Mouse (Mus musculus) hindbrain, embryonic 12.5 days (tissue): ENCODE measurements around the gene Mapk10. TPM values are rescaled to one million over a fixed set of nuclear protein-coding genes. Genes with fewer than 3 reads are reported as not detected.
"Not testable (repeated sequence)": the region's sequence is repeated elsewhere in the genome, so short reads cannot be mapped to it uniquely, and the experiment has no call there.

Experiments
- ATAC-seq: fragments of 200-750 bp; cut with Nextera tagmentation; 2 replicates; pipeline ENCODE4 v1.8.0; 2017; ENCODE audit warnings: moderate TSS enrichment; ENCODE audit not compliant: low FRiP score
- H3K27ac ChIP-seq: fragments of 300-500 bp; sonication (generic); 2 replicates; pipeline ENCODE4 v1.5.1; 2016; ENCODE audit warnings: mild to moderate bottlenecking
- H3K27me3 ChIP-seq: fragments of 300-500 bp; sonication (generic); 2 replicates; pipeline ENCODE4 v1.6.1; 2016; ENCODE audit warnings: mild to moderate bottlenecking
- H3K36me3 ChIP-seq: fragments of 300-500 bp; sonication (generic); 2 replicates; pipeline ENCODE4 v1.6.1; 2016; ENCODE audit warnings: mild to moderate bottlenecking
- H3K4me1 ChIP-seq: fragments of 300-500 bp; sonication (generic); 2 replicates; pipeline ENCODE4 v1.6.1; 2016
- H3K4me2 ChIP-seq: fragments of 300-500 bp; sonication (generic); replicated peaks from 2 replicates; pipeline ENCODE4 v1.6.1; 2016; ENCODE audit warnings: mild to moderate bottlenecking
- H3K4me3 ChIP-seq: fragments of 300-500 bp; sonication (generic); 2 replicates; pipeline ENCODE4 v1.5.1; 2016; ENCODE audit warnings: mild to moderate bottlenecking
- H3K9ac ChIP-seq: fragments of 300-500 bp; sonication (generic); 2 replicates; pipeline ENCODE4 v1.6.1; 2016; ENCODE audit warnings: mild to moderate bottlenecking, moderate library complexity
- H3K9me3 ChIP-seq: fragments of 300-500 bp; sonication (generic); replicated peaks from 2 replicates; pipeline ENCODE4 v1.6.1; 2016; ENCODE audit warnings: mild to moderate bottlenecking
- WGBS: fragments of 180-500 bp; shearing (Covaris S2); methylation state at CpG from one replicate; pipeline ENCODE4 v1.1.7; 2016; 5-methylcytosine and 5-hydroxymethylcytosine counted together
- polyA plus RNA-seq: library from polyadenylated mRNA; unstranded; fragments of >200 nt; fragmentation: Nextera tagmentation; extraction: Ambion mirVana; gene quantifications from 2 replicates; pipeline ENCODE4 v1.2.1, GENCODE M21; 2016

The Mapk10 gene
- polyA plus RNA-seq, 1 experiment from 2014 or later: 77.6 TPM

DNA sequence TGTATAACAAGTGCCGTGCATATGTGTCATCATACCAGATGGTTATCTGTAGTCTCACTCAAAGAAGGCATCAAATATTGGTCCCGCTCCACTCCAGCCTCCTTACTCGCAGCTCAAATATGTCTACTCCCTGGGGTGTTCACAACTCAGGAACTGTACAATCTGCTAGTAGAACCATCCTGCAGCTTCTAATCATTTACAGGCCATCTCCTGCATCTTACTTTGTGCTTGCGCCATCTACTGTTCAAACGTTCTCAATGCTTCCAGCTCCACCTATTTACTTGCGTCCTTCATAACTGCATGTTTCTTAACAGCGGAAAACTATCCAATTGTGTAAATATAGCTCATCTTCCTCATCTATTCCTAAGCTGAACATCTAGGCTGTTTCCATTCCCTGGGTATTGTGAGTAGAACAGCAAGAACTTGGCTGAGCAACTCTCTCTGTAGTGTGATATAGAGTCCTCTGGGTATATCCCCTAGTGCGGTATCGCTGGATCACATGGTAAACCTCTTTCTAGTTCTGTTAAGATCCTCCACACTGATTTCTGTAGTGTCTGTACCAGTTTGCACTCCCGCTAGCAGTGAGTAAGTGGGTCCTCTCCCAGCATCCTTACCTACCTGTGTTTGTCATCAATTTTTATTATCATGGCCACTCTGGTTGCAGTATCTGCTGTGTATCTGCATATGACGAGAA is 336.4 kb downstream of the Mapk10 start:
- Histone ChIP-seq H3K4me3 (no peak overlapping the region), H3K9me3 (no peaks in the 10 kb centered on the region), H3K4me1 (no peaks in the 10 kb centered on the region), H3K9ac (no peak overlapping the region), H3K27ac (no peak overlapping the region), H3K27me3 (no peaks in the 10 kb centered on the region), H3K4me2 (no peak overlapping the region), H3K36me3 (no peaks in the 10 kb centered on the region)
- peak; percentile 43; the same call in 1 of the 2 replicates for ATAC-seq
- 49% methylated on average over 11 of the region's 11 CpGs for WGBS

DNA sequence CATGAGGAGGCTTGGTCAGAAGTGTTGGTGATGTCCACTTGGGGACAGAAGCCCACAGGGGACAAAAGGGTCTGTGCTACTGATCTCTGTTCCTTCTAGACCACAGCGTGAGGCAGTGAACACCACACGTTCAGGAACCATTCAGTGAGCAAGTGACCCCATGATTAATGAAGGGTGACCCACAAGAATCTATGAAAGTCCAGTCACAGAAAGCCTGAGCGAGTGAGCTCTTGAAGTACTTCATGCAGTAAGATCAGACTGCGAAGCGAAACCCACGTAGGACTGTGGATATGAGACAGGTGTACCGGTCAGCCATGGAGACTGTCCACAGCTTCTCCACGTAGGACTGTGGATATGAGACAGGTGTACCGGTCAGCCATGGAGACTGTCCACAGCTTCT is 338.1 kb downstream of the Mapk10 start:
- not testable (repeated sequence) for ATAC-seq, H3K36me3 ChIP-seq, H3K27me3 ChIP-seq, H3K9ac ChIP-seq, H3K9me3 ChIP-seq, H3K4me1 ChIP-seq, H3K4me2 ChIP-seq, H3K27ac ChIP-seq, H3K4me3 ChIP-seq
- WGBS: 87% methylated on average over 9 of the region's 9 CpGs

DNA sequence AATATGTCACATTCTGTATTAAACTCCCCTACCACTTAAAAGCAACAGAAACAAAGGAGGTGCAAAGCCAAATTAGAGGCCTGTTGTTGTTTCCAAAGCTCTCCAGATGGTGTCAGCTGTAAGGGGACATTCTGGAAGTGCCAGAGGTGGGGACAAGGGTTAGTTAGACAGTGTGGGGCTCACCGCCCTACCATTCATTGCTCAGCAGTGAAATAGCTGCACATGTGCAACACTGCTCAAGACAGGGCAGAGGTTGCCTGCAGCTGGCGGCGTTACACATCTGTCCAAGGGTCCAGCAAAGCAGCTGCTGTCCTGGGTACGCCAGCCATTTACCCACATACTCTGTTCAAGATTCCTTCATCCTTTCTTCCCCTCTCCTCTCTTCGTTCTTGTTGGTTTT is 342.9 kb downstream of the Mapk10 start:
- ATAC-seq: no peak
- H3K9me3 ChIP-seq: no peaks in the 10 kb centered on the region
- H3K4me1 ChIP-seq: no peaks in the 10 kb centered on the region
- H3K27ac ChIP-seq: no peak overlapping the region
- H3K4me3 ChIP-seq: no peak overlapping the region
- H3K4me2 ChIP-seq: no peak overlapping the region
- H3K27me3 ChIP-seq: no peaks in the 10 kb centered on the region
- no peak overlapping the region for H3K9ac ChIP-seq
- H3K36me3 ChIP-seq: no peaks in the 10 kb centered on the region
- WGBS: 55% methylated on average over 5 of the region's 5 CpGs

DNA sequence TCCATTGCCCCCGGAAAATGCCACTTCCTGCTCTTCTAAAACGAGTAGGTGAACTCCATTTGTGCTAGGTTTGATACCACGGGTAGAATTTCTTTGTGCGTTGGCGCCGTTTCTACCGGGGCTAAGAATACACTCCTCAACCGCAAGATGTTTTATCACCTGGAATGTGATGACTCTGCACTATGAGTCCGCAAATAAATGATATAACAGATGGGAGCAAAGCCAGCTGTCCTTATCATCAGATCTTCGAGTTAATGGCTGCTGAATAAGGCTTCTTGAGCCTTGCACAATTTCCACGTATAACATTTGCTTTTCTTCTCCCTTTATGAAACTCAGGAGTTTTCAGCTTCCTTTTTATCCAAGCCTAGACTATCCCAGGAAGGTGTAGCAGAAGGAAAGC is 351.4 kb downstream of the Mapk10 start:
- no peak for ATAC-seq
- H3K27me3 ChIP-seq: no peaks in the 10 kb centered on the region

DNA sequence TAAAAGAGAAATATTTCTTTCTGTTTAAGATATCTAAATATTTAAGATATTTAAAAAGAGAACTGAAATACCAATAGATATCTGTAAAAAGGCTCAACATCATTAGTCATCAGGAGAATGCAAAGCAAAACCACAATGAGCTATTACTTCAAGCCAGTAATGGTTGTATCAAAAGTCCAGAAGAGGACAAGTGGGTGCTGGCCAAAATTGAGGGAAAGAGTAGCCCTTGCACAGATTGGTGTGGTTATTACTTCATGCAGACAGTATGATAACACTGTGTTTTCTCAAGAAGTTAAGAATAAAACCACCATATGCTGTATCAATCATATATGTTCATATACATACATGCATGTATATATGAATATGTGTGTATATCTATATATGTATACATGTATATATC is 353.1 kb downstream of the Mapk10 start:
- ATAC-seq: no peak
- no peak overlapping the region for H3K4me2 ChIP-seq
- H3K4me3 ChIP-seq: no peak overlapping the region
- H3K27ac ChIP-seq: no peak overlapping the region
- no peaks in the 10 kb centered on the region for H3K27me3 ChIP-seq
- H3K9me3 ChIP-seq: no peaks in the 10 kb centered on the region
- H3K4me1 ChIP-seq: 0 out of 2 replicates have a peak, but pooled peaks cover 7% of the 10 kb centered on the region
- H3K9ac ChIP-seq: no peak overlapping the region
- H3K36me3 ChIP-seq: no peaks in the 10 kb centered on the region

More for the DNA sequence above, 351.4 kb downstream of the Mapk10 start:
- Histone ChIP-seq H3K9me3 (no peaks in the 10 kb centered on the region), H3K9ac (no peak overlapping the region), H3K4me1 (0 out of 2 replicates have a peak, but pooled peaks cover 7% of the 10 kb centered on the region), H3K27ac (no peak overlapping the region), H3K4me3 (no peak overlapping the region), H3K4me2 (no peak overlapping the region), H3K36me3 (no peaks in the 10 kb centered on the region)
- 81% methylated on average over 11 of the region's 11 CpGs for WGBS

Other genes with a start within 250 kb of the Mapk10 start
- 19.2 and 19.3 TPM in 2 replicates for gene Ptpn13, start 213.9 kb upstream of the Mapk10 start, polyA plus RNA-seq